Mouse (Mus musculus): ENCODE results near the gene Exo5. TPM values are rescaled to one million over a fixed set of nuclear protein-coding genes. Genes with fewer than 3 reads are reported as not detected.
A peak's percentile ranks its signal among the peaks of the same experiment; 100 is the strongest.

Exo5 gene
- polyA plus RNA-seq, 1 experiment, result 4.1 TPM

DNA sequence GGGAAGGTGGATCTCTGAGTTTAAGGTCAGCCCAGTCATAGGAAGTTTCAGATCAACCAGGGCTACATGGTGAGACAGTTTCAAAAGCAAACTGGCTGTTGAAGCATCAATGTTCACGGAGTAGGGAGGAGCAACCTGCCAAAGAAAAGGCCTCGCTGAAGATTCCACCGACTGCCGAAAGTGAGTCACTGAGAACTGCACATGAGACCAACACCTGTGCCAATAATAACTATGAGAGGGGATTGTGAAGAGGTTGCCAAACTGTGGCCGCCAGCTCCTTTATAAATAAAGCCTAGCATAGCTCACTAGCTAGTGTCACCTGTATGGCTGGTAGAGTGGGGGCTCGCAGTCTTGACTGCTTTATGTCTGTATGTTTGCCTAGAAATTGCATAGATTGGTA is 13.7 kb downstream of the Exo5 start:
- H3K27me3 ChIP-seq (replicated peaks), result no peaks in the 10 kb centered on the region
- TF ChIP-seq GATA1 (IDR thresholded peaks at IDR 0.05; ENCODE audit: borderline replicate concordance, low read length) (no peak), FLI1 (IDR thresholded peaks at IDR 0.05; ENCODE audit: low read length) (no peak)
- no peaks in the 10 kb centered on the region for H3K36me3 ChIP-seq (replicated peaks; ENCODE audit: low read length)
- peaks cover 41% of the 10 kb centered on the region for H3K4me1 ChIP-seq
- H3K9me3 ChIP-seq, result no peaks in the 10 kb centered on the region
- H3K4me3 ChIP-seq (replicated peaks), result no peak overlapping the region

- Histone ChIP-seq H3K4me3 (replicated peaks) (peak overlapping the region; percentile 66), H3K4me1 (peaks cover 35% of the 10 kb centered on the region), H3K9me3 (no peaks in the 10 kb centered on the region), H3K36me3 (replicated peaks; ENCODE audit: low read length) (no peaks in the 10 kb centered on the region), H3K27me3 (replicated peaks) (no peaks in the 10 kb centered on the region)
- TF ChIP-seq GATA1 (IDR thresholded peaks at IDR 0.05; ENCODE audit: borderline replicate concordance, low read length), result no peak
- no peak for TF ChIP-seq FLI1 (IDR thresholded peaks at IDR 0.05; ENCODE audit: low read length)
Observed at GRCm38 (mm10) chr4:120909558-120910150, 15.2 kb downstream of the Exo5 start.

- TF ChIP-seq GATA1 (IDR thresholded peaks at IDR 0.05; ENCODE audit: borderline replicate concordance, low read length), result no peak
- TF ChIP-seq FLI1 (IDR thresholded peaks at IDR 0.05; ENCODE audit: low read length), result no peak
- Histone ChIP-seq H3K36me3 (replicated peaks; ENCODE audit: low read length) (no peaks in the 10 kb centered on the region), H3K4me3 (replicated peaks) (no peak overlapping the region), H3K4me1 (peaks cover 27% of the 10 kb centered on the region), H3K27me3 (replicated peaks) (peaks cover 2% of the 10 kb centered on the region), H3K9me3 (no peaks in the 10 kb centered on the region)
Observed at GRCm38 (mm10) chr4:120905644-120906043, 19.2 kb downstream of the Exo5 start.

- H3K27me3 ChIP-seq (replicated peaks), result peaks cover 2% of the 10 kb centered on the region
- H3K36me3 ChIP-seq (replicated peaks; ENCODE audit: low read length), result no peaks in the 10 kb centered on the region
- H3K9me3 ChIP-seq, result no peaks in the 10 kb centered on the region
- H3K4me1 ChIP-seq, result peaks cover 19% of the 10 kb centered on the region
- H3K4me3 ChIP-seq (replicated peaks), result no peak overlapping the region
- TF ChIP-seq GATA1 (IDR thresholded peaks at IDR 0.05; ENCODE audit: borderline replicate concordance, low read length) (no peak), FLI1 (IDR thresholded peaks at IDR 0.05; ENCODE audit: low read length) (no peak)
Observed at GRCm38 (mm10) chr4:120904533-120904932, 20.3 kb downstream of the Exo5 start.

DNA sequence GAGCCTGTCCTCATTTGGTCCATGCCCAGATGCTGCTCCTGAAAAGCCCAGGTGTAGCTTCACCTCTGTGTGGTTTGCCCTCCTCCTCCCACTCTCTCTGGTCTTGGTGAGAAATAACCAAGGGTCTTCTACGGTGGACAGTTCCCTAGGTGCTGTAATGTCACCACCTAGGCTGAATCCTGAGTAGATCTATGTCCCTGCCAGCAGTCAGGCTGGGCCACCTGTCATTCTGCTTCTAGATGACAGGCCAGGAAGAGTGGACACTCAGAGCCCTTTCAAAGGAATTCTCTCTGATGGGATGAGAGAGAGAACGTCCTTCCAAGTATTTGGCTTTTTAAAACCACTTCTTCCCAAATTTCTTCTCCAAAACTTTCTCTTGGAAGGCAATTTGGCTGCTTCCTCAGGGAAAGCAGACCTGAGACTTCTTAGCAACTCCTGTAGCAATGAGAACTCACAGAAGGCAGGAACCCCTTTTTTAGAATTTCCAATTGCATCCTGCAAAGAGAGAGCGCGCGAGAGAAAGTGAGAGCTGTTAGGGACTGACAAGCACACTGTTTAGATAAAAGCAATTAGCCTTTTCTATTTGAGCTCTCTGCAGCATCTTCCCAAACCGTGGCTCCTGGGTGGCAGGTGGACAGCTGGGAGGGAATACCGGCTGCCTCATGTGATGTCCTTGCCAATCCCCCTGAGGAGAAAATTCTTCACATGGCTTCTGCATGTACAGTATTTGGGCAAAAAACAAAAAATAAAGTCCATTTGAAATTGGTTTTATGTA is 28.8 kb downstream of the Exo5 start:
- Histone ChIP-seq H3K36me3 (replicated peaks; ENCODE audit: low read length) (no peaks in the 10 kb centered on the region), H3K9me3 (peaks cover 6% of the 10 kb centered on the region), H3K27me3 (replicated peaks) (peaks cover 51% of the 10 kb centered on the region), H3K4me1 (no peaks in the 10 kb centered on the region), H3K4me3 (replicated peaks) (no peak overlapping the region)
- TF ChIP-seq FLI1 (IDR thresholded peaks at IDR 0.05; ENCODE audit: low read length) (no peak), GATA1 (IDR thresholded peaks at IDR 0.05; ENCODE audit: borderline replicate concordance, low read length) (no peak)

- Histone ChIP-seq H3K4me3 (replicated peaks) (no peak overlapping the region), H3K4me1 (no peaks in the 10 kb centered on the region), H3K9me3 (peaks cover 6% of the 10 kb centered on the region), H3K27me3 (replicated peaks) (peaks cover 54% of the 10 kb centered on the region), H3K36me3 (replicated peaks; ENCODE audit: low read length) (no peaks in the 10 kb centered on the region)
- TF ChIP-seq FLI1 (IDR thresholded peaks at IDR 0.05; ENCODE audit: low read length), result no peak
Observed at GRCm38 (mm10) chr4:120895226-120895625, 29.6 kb downstream of the Exo5 start.

DNA sequence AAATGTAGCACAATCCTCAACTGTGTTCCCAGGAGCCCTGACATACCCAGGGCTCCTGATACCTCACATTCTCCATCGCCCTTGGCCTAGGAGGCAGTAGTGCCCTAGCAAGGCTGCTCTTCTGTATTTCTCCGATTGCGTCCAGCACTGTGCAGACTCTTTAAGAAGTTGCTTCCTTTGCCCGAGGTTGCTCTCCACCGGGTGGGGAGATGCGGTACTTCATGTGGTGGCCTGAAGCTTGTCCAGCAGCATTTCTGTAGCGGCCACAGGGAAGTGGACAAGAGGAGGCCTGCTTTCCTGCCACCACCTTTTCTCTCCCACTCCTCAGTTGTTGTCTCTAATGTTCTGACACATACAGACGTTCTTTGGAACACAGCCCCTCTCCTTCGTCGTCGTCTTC is 30.2 kb downstream of the Exo5 start:
- TF ChIP-seq FLI1 (IDR thresholded peaks at IDR 0.05; ENCODE audit: low read length) (no peak), GATA1 (IDR thresholded peaks at IDR 0.05; ENCODE audit: borderline replicate concordance, low read length) (no peak)
- H3K4me3 ChIP-seq (replicated peaks), result no peak overlapping the region
- H3K36me3 ChIP-seq (replicated peaks; ENCODE audit: low read length), result no peaks in the 10 kb centered on the region
- peaks cover 6% of the 10 kb centered on the region for H3K9me3 ChIP-seq
- peaks cover 58% of the 10 kb centered on the region for H3K27me3 ChIP-seq (replicated peaks)
- H3K4me1 ChIP-seq, result no peaks in the 10 kb centered on the region

- Histone ChIP-seq H3K9me3 (peaks cover 6% of the 10 kb centered on the region), H3K36me3 (replicated peaks; ENCODE audit: low read length) (no peaks in the 10 kb centered on the region), H3K4me3 (replicated peaks) (no peak overlapping the region), H3K4me1 (no peaks in the 10 kb centered on the region), H3K27me3 (replicated peaks) (peaks cover 65% of the 10 kb centered on the region)
- no peak for TF ChIP-seq FLI1 (IDR thresholded peaks at IDR 0.05; ENCODE audit: low read length)
- no peak for TF ChIP-seq GATA1 (IDR thresholded peaks at IDR 0.05; ENCODE audit: borderline replicate concordance, low read length)
Observed at GRCm38 (mm10) chr4:120893656-120894401, 31.0 kb downstream of the Exo5 start.

GRCm38 (mm10) chr4:120892516-120892915 is 32.3 kb downstream of the Exo5 start:
- peaks cover 67% of the 10 kb centered on the region for H3K27me3 ChIP-seq (replicated peaks)
- H3K36me3 ChIP-seq (replicated peaks; ENCODE audit: low read length), result no peaks in the 10 kb centered on the region
- no peak overlapping the region for H3K4me3 ChIP-seq (replicated peaks)
- TF ChIP-seq FLI1 (IDR thresholded peaks at IDR 0.05; ENCODE audit: low read length) (no peak), GATA1 (IDR thresholded peaks at IDR 0.05; ENCODE audit: borderline replicate concordance, low read length) (no peak)
- H3K4me1 ChIP-seq, result no peaks in the 10 kb centered on the region
- peaks cover 5% of the 10 kb centered on the region for H3K9me3 ChIP-seq

DNA sequence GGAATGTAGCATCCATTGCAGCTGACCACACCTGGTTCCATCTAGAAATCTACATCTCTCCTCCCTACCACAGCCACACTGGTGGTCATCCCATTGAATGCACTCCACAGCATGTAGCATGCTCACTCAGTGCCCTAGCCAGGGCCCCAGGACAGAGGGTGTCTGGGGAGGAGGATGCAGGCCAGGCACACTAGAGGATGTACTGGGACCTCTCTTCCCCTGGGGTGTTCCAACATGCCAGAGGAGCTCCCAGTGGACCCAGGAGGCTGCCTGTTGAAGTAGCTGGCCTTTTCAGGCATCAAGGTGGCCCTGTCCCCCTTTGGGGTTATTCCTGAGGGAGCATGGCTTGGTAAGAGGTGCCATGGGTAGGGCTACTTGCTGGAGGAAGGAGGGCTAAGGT is 32.9 kb downstream of the Exo5 start:
- TF ChIP-seq FLI1 (IDR thresholded peaks at IDR 0.05; ENCODE audit: low read length) (no peak), GATA1 (IDR thresholded peaks at IDR 0.05; ENCODE audit: borderline replicate concordance, low read length) (no peak)
- Histone ChIP-seq H3K4me3 (replicated peaks) (no peak overlapping the region), H3K4me1 (no peaks in the 10 kb centered on the region), H3K36me3 (replicated peaks; ENCODE audit: low read length) (no peaks in the 10 kb centered on the region), H3K27me3 (replicated peaks) (peaks cover 70% of the 10 kb centered on the region), H3K9me3 (no peaks in the 10 kb centered on the region)
